Mouse (Mus musculus) lung, postnatal 10 days (tissue): ENCODE data around the gene Gramd1a.

Experiments
- DNase-seq: peaks from one replicate; pipeline ENCODE4 v3.0.0; 2021

The Gramd1a gene

GRCm38 (mm10) chr7:31088206-31088605 lies 67.5 kb downstream of the Gramd1a start:
- no peak for DNase-seq

- DNase-seq, result no peak
Measured at GRCm38 (mm10) chr7:31087262-31087661, 68.4 kb downstream of the Gramd1a start.

- DNase-seq, result no peak
Measured at GRCm38 (mm10) chr7:31086175-31086755, 69.4 kb downstream of the Gramd1a start.

- DNase-seq, result peak; percentile 65
Measured at GRCm38 (mm10) chr7:31085171-31085570, 70.5 kb downstream of the Gramd1a start.

GRCm38 (mm10) chr7:31084140-31084539 lies 71.6 kb downstream of the Gramd1a start:
- no peak for DNase-seq

- DNase-seq, result peak; percentile 60
Measured at GRCm38 (mm10) chr7:31082831-31083588, 72.7 kb downstream of the Gramd1a start.

- DNase-seq, result no peak
Measured at GRCm38 (mm10) chr7:31082106-31082505, 73.6 kb downstream of the Gramd1a start.

- DNase-seq, result no peak
Measured at GRCm38 (mm10) chr7:31081106-31081505, 74.6 kb downstream of the Gramd1a start.

GRCm38 (mm10) chr7:31080611-31081010 lies 75.1 kb downstream of the Gramd1a start:
- no peak for DNase-seq
